8 mouse cellular contexts compared by ENCODE assay signal in the genomic region with DNA sequence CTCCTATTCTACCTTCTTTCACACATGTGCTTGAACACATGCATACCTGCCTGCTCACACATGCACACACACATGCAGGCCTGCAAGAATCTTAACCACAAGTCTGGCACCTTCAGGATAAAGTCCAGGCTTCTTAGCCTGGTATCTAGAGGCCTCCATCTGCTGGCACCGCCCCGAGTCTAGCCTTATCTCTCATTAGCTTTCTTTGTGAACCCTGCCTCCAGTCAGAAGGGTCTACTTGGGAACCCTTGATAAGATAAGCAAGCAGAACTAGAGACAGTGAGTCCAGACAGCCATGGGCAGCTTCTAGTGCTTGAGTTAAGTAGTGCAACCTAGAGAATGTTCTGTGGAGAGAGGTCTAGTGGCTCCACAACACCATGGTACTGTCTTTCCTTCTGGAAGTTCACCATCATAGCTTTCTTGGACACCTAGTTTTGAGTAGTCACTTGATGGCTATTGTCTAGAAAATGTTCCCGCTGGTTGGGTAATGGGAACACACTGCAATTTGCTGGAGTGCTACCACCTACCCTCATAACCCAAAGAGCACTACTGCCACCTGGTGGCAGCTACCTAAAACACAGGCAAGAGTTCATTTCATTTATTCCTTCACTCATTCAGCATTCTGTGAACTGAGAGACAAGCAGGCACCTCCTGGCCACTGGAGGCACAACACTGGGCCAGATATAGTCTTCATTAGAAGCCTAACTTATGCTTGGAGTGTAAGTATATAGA. TPM values are rescaled to one million over a fixed set of nuclear protein-coding genes. Genes with fewer than 3 reads are reported as not detected.
DNase-seq lines count a peak whose midpoint lies in the region; ATAC-seq lines count a peak whose summit lies in the region.

No protein-coding gene starts in this region.

- DNase-seq in right cerebral cortex, adult 2 months (ENCODE audit: low spot score in 2 of 2) = peak; percentile 59 to 60
- DNase-seq in right cerebral cortex, postnatal 14 days = no peak
- DNase-seq in c-Kit-positive CD71-positive TER-119-positive erythroid progenitor cells, embryonic 14.5 days (ENCODE audit: low spot score) = peak; percentile 97
- peak; percentile 51 to 69 for DNase-seq in frontal cortex, postnatal 36 days (ENCODE audit: low spot score in 2 of 2)
- DNase-seq in induced T-regulatory cell, adult 2 months (ENCODE audit: low read depth) = peak; percentile 90
- DNase-seq in left cerebral cortex, postnatal 14 days (ENCODE audit: low spot score in 2 of 2) = peak; percentile 33 to 40
- DNase-seq in testis, postnatal 10 days (ENCODE audit: low spot score) = peak; percentile 62

- intact Hi-C loops in left cerebral cortex, postnatal 14 days (cut with DNase I) = loop anchor here (2.0 kb wide), 1 partner anchor 174 kb away; no protein-coding TSS in a partner anchor

- peak; percentile 91 for ATAC-seq in megakaryocyte-erythroid progenitor cell, adult 5-6 weeks (replicated peaks; ENCODE audit: low FRiP score, low TSS enrichment, poor library complexity, severe bottlenecking)

RNA-seq across cellular contexts. Expression of a gene that starts 35.0 kb away (rescaled TPM):
- 10 to 100 TPM; 48.3 to 52.3 TPM for total RNA-seq in left cerebral cortex, postnatal 14 days (2021)
- total RNA-seq in megakaryocyte-erythroid progenitor cell, adult 5-6 weeks (2014; fragmentation: Nextera tagmentation) = 24.3 and 27.9 TPM in 2 replicates
- 5.1 and 9.2 TPM in 2 replicates for total RNA-seq in megakaryocyte-erythroid progenitor cell, adult 5-6 weeks (2017)

RNA-seq across cellular contexts. Expression of a gene that starts 35.8 kb away (rescaled TPM):
- total RNA-seq in left cerebral cortex, postnatal 14 days (2021) = 1 to 10 TPM; 2.9 to 3.0 TPM
- total RNA-seq in megakaryocyte-erythroid progenitor cell, adult 5-6 weeks (2014; fragmentation: Nextera tagmentation) = 1.6 and 6.4 TPM in 2 replicates
- 2.5 and 8.8 TPM in 2 replicates for total RNA-seq in megakaryocyte-erythroid progenitor cell, adult 5-6 weeks (2017)
